Mouse (Mus musculus) heart, adult 2 months (tissue): ENCODE measurements around the gene Rbm39.

Experiments used
- CTCF ChIP-seq: fragments of 200-600 bp; IDR thresholded peaks from 2 replicates; pipeline ENCODE4 v1.8.1; 2022; ENCODE audit warnings: antibody characterized with exemption, mild to moderate bottlenecking, moderate library complexity
- EP300 ChIP-seq: fragments of 200-500 bp; IDR thresholded peaks from 2 replicates; pipeline ENCODE4 v1.6.1; 2011; ENCODE audit warnings: low read depth, low read length, control low read depth; ENCODE audit not compliant: insufficient read depth
- POLR2A ChIP-seq: fragments of 200-500 bp; IDR thresholded peaks from 2 replicates; pipeline ENCODE4 v1.6.1; 2011; ENCODE audit warnings: mild to moderate bottlenecking, low read depth, low read length, control low read depth; ENCODE audit not compliant: insufficient read depth

DNA sequence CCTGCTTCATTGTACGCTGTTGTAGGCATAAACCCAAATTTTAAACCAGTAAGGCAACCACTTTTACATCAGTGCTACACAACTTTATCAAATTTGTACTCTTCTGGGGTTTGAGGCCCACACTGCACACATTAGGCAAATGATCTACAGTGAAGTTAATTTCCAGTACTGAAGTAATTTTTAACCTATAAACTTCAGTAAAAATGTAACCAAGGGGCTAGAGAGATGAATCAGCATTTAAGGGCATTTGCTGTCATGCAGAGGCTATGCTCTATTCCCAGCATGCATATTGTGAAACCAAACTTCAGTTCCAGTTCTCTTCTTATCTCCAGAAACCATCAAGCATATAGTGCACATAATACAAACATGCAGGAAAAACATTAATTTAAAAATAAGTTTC, 14.6 kb downstream of the Rbm39 start:
- TF ChIP-seq CTCF (no peak), EP300 (no peak), POLR2A (no peak)
